Mouse (Mus musculus): ENCODE results near the gene Taf9. TPM values are rescaled to one million over a fixed set of nuclear protein-coding genes. Genes with fewer than 3 reads are reported as not detected.

Taf9 gene
- 0.17 and 0.68 TPM in 2 replicates for polyA plus RNA-seq (2012; rRNA removed; ENCODE audit: low replicate concordance)

DNA sequence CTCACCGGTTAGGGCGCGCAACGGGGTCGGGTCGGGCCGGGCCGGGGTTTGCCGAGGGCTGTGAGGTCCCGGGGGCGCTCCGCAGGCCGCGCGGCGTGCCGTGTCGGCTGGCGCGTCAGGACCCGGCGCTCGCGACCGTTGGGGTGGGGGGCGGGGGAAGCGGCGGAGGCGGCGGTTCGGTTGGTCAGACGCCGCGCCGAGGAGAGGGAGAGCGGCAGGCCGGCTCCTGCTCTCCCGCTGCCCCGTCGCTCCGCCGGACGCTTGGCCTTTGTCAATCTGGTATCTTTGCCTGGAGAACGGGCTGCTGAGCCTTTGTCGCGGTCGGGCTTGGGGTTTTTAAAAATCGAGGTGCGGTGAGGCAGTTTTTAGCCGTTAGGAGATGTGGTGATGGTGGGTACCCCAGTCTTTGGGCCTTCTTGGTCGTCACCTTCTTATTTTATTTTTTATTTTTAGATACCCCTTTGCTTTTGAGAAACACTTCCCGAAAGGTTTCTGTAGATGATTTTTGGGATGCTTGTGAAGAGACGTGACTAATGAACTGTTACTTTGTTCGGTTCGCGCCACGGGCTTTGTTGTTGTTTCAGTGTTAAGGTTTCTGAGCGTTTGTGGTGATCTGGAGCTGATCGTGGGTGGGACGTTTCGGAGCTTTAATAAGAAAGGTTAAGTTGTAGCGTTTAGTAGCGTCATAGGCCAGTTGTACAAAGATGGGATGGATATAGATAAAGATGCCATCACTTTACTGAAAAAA is at the start of gene Taf9:
TSS of gene Taf9 (plus strand) at position 141 of the 748 bp plus-strand sequence.

DNA sequence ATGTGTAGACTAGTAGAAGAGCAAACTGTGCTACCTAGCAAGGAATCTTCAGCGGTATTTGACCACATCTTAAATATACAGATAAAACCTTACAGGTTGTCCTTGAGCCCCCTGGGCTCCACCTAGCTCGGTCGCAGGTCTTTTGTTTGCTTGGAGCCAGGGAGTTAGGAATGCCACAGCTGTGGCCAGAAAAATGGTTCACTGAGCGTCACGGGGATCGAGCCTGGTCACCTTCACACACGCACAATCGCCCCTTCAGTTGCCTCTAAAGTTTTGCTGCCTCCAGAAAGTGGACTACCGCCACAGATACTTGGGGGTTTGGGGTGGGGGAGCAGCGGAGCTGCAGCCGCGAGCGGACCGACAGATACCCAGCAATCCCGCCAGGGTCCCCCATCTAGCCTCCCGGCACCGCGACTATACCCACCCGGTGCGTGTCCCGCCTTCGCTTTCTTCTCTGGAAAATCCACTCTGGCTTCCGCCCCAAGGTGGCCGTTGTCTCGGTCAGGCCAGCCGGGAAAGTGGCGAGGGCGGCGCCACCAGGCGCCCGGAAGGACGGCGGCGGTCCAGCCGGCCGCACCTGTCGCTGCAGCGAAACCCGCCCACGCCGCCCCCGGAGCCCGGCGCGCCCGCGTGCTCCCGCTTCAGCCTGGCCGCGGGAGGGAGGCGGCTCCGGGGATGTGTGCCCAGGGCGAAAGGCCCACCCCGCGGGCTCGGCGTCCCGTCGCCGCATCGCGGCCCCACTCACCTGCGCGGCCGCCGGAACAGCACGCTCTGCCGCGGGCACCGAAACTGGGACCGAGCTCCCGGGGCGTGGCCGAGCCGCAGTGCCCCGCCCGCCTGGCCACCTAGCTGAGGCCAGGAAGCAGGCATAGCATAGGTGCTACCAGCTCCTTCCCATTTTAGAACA is 34.9 kb upstream of the Taf9 start, which contains the start of gene Marveld2:
TSS of gene Marveld2 (minus strand) at position 791 of the 907 bp plus-strand sequence.

DNA sequence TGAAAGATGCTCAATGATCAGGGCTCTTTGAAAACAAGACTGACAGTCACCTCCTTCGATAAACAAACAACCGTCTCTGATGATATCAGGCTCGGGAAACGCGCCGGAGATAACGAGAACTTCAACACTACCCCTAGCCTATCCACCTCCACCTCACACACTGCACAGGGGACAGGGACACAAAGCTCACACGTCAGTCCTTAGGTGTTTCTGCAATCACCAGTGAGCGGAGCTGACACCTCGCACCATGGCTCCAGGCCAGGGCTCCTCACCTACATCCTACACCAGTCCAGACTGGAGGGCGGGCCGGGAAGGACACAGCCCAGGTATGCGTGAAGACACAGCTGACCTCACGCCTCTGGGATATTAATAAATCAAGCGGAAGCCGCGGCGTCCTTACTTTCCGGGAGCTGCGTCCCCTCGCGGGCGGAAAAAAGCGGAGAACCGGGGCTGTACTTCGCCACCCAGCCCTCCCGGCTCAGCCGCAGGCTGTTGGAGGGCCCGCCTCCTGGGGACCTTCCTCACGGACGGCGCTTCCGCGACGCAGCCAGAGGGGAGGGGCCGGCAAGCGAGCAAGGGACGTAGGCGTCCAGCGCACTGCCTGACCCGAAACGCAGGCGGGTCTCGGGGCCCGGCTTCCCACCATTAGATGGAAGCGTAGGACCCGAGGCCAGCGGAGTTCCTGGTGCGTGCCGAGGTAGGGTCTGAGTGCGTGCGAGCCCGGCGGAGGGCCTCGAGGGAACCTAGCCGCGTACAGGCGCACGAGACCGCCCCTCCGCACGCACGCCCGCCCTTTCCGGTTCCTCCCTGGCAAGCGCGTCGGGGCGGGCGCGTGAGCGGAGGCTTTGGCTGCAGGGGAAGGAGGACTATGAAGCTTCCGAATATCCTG is 585 bp upstream of the Taf9 start, which contains the start of the genes Ak6 and Rad17:
TSS of gene Ak6 (plus strand) at position 430 of the 889 bp plus-strand sequence.
TSS of gene Rad17 (minus strand) at position 502 of the 889 bp plus-strand sequence.

GRCm38 (mm10) chr13:100669291-100670022 is 18.1 kb downstream of the Taf9 start, which contains the start of gene Ccdc125:
TSS of gene Ccdc125 (plus strand) at chr13:100669717.

Other genes starting within 250 kb of the Taf9 start
- 3.8 TPM in 2 replicates for gene Naip1, start 198.7 kb upstream of the Taf9 start, polyA plus RNA-seq (2012; rRNA removed; ENCODE audit: low replicate concordance)
- 5.7 and 19.7 TPM in 2 replicates for gene Gtf2h2, start 159.0 kb upstream of the Taf9 start, polyA plus RNA-seq (2012; rRNA removed; ENCODE audit: low replicate concordance)
- 7.1 and 13.3 TPM in 2 replicates for gene Ocln, start 98.9 kb upstream of the Taf9 start, polyA plus RNA-seq (2012; rRNA removed; ENCODE audit: low replicate concordance)
- 10.9 and 11.8 TPM in 2 replicates for gene Marveld2, start 34.6 kb upstream of the Taf9 start, polyA plus RNA-seq (2012; rRNA removed; ENCODE audit: low replicate concordance)
- gene Ak6, start 600 bp upstream of the Taf9 start, polyA plus RNA-seq (2012; rRNA removed; ENCODE audit: low replicate concordance) = 4.9 and 6.0 TPM in 2 replicates
- gene Rad17, start 528 bp upstream of the Taf9 start, polyA plus RNA-seq (2012; rRNA removed; ENCODE audit: low replicate concordance) = 0.78 and 1.2 TPM in 2 replicates
- 0.07 and 0.50 TPM in 2 replicates for gene Ccdc125, start 18.1 kb downstream of the Taf9 start, polyA plus RNA-seq (2012; rRNA removed; ENCODE audit: low replicate concordance)
- gene Cdk7, start 79.4 kb downstream of the Taf9 start, polyA plus RNA-seq (2012; rRNA removed; ENCODE audit: low replicate concordance) = 5.8 and 6.3 TPM in 2 replicates
- 38.1 and 46.0 TPM in 2 replicates for gene Mrps36, start 93.1 kb downstream of the Taf9 start, polyA plus RNA-seq (2012; rRNA removed; ENCODE audit: low replicate concordance)
- gene Cenph, start 124.3 kb downstream of the Taf9 start, polyA plus RNA-seq (2012; rRNA removed; ENCODE audit: low replicate concordance) = 0.19 and 0.36 TPM in 2 replicates
- 5.4 and 5.5 TPM in 2 replicates for gene Ccnb1, start 135.0 kb downstream of the Taf9 start, polyA plus RNA-seq (2012; rRNA removed; ENCODE audit: low replicate concordance)
- 20.3 and 25.3 TPM in 2 replicates for gene Slc30a5, start 181.8 kb downstream of the Taf9 start, polyA plus RNA-seq (2012; rRNA removed; ENCODE audit: low replicate concordance)

Measured in duodenum, adult 2 months (tissue).